Mouse (Mus musculus) small intestine, adult 2 months (tissue): ENCODE data around the gene 9230102O04Rik.

Source experiments
- CTCF ChIP-seq: fragments of 200-500 bp; IDR thresholded peaks from 2 replicates; pipeline ENCODE4 v1.5.1; 2012; ENCODE audit warnings: low read depth, mild to moderate bottlenecking, control low read depth, inconsistent platforms, low read length, moderate library complexity, mixed read lengths; ENCODE audit not compliant: insufficient replicate concordance, insufficient read length; ENCODE audit errors: extremely low read depth
- POLR2A ChIP-seq: fragments of 200-500 bp; IDR thresholded peaks from 2 replicates; pipeline ENCODE4 v1.6.1; 2012; ENCODE audit warnings: low read depth, mild to moderate bottlenecking, control low read depth, inconsistent platforms, low read length, moderate library complexity

DNA sequence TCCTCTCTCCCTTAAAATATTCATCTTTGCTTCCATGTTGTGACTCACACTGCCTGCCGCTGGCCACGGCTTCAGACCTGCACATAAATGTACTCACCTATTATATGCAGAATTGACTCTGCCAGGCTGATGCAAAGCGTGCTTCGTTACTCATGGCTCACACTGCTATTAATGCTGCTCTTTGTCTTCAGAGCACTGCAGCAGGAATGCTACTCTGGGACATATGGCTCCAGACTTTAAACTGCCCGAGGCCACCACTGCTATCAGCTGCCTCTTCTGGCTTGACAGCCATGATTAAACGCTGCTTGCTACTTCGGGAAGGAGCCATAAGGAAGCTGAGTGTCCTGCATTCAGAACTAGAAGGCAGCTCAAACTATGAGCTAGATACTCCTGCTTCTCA lies 54.1 kb downstream of the 9230102O04Rik start:
- TF ChIP-seq CTCF (no peak), POLR2A (no peak)
